ENCODE assay signal across 27 mouse cellular contexts in genomic region chr13:81282193-81282592, GRCm38 (mm10).
"Had no signal": no experiment of that assay in that cellular context is flagged by ENCODE, and none has a peak within 500 bp of the region (broad histone marks: within the 10 kb centered on the region; RNA-seq: fewer than 3 reads in every experiment).

No protein-coding gene starts in this region.

- H3K9ac ChIP-seq: heart, embryonic 13.5 days; heart, embryonic 15.5 days; hindbrain, embryonic 13.5 days; hindbrain, embryonic 15.5 days; kidney, embryonic 15.5 days; limb, embryonic 13.5 days; limb, embryonic 15.5 days; liver, embryonic 12.5 days; liver, embryonic 14.5 days had no signal

- H3K4me3 ChIP-seq: heart, adult 2 months; heart, embryonic 13.5 days; heart, embryonic 15.5 days; hindbrain, embryonic 13.5 days; hindbrain, embryonic 15.5 days; kidney, embryonic 15.5 days; limb, embryonic 13.5 days; limb, embryonic 15.5 days; liver, embryonic 12.5 days had no signal

- DNase-seq: gastrocnemius, postnatal 14 days; gastrocnemius, postnatal 36 days; heart, adult 11 months; heart, adult 2 months; heart, postnatal 14 days; heart, postnatal 36 days; kidney, adult 11 months; kidney, adult 2 months; kidney, adult 9 months; kidney, postnatal 14 days; kidney, postnatal 36 days; layer of hippocampus, adult 9-11 months; layer of hippocampus, postnatal 36 days; left cerebral cortex, postnatal 4 days had no signal

- H3K36me3 ChIP-seq: heart, embryonic 13.5 days; heart, embryonic 15.5 days; hindbrain, embryonic 13.5 days; hindbrain, embryonic 15.5 days; kidney, embryonic 15.5 days; limb, embryonic 13.5 days; limb, embryonic 15.5 days; liver, embryonic 12.5 days had no signal

- ATAC-seq: hindbrain, postnatal 0 days; intestine, embryonic 16.5 days; liver, embryonic 12.5 days had no signal

- H3K4me2 ChIP-seq: heart, embryonic 11.5 days; heart, embryonic 13.5 days; heart, embryonic 15.5 days; hindbrain, embryonic 13.5 days; hindbrain, embryonic 15.5 days; kidney, embryonic 15.5 days; limb, embryonic 13.5 days; limb, embryonic 15.5 days; liver, embryonic 12.5 days had no signal

- H3K27me3 ChIP-seq: heart, embryonic 13.5 days; heart, embryonic 15.5 days; hindbrain, embryonic 13.5 days; hindbrain, embryonic 15.5 days; kidney, embryonic 15.5 days; limb, embryonic 13.5 days; limb, embryonic 15.5 days; liver, embryonic 12.5 days had no signal

- H3K27ac ChIP-seq: heart, adult 2 months; heart, embryonic 13.5 days; heart, embryonic 15.5 days; hindbrain, embryonic 13.5 days; hindbrain, embryonic 15.5 days; hindbrain, postnatal 0 days; kidney, embryonic 15.5 days; kidney, postnatal 0 days; limb, embryonic 13.5 days; limb, embryonic 15.5 days; liver, embryonic 12.5 days; liver, embryonic 14.5 days had no signal

- H3K9me3 ChIP-seq: heart, embryonic 15.5 days; hindbrain, embryonic 13.5 days; hindbrain, embryonic 15.5 days; kidney, embryonic 15.5 days; limb, embryonic 13.5 days; limb, embryonic 15.5 days; liver, embryonic 12.5 days had no signal

- H3K4me1 ChIP-seq: heart, embryonic 13.5 days; heart, embryonic 15.5 days; hindbrain, embryonic 13.5 days; hindbrain, embryonic 15.5 days; kidney, embryonic 15.5 days; limb, embryonic 13.5 days; limb, embryonic 15.5 days; liver, embryonic 12.5 days had no signal
